Mouse (Mus musculus): Measurements from ENCODE around the gene Ptprt.

DNA sequence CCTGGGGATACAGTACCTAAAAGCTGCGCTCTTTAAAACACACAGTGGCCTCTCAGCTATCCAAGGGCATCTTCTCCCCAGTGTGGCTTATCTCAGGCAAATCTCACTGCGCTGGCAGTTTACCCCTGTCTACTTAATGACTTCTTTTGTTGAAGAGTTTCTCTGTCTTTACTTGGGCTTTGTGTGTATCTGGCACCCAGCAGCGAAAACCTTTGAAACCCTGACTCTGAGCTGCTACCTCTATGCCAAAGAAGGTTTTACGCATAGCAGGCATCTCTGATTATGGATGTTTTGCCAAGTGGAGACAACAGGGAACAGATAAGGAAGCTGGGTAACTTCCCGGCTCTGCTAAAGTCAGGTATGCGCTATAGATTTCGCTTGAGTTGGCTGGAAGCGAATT lies 956.1 kb downstream of the Ptprt start:
- TF ChIP-seq POLR2A (IDR thresholded peaks at IDR 0.05; ENCODE audit: borderline replicate concordance, insufficient read depth, low read length) (no peak), CTCF (IDR thresholded peaks at IDR 0.05; ENCODE audit: borderline replicate concordance, insufficient read depth, low read depth, low read length) (no peak)

Data from cerebellum, adult 2 months (tissue).